Mouse (Mus musculus) hindbrain, embryonic 15.5 days (tissue): ENCODE results near the gene Cacng8. TPM values are rescaled to one million over a fixed set of nuclear protein-coding genes. Genes with fewer than 3 reads are reported as not detected.

Experiments
- ATAC-seq: fragments of 200-750 bp; cut with Nextera tagmentation; 2 replicates; pipeline ENCODE4 v1.8.0; 2017; ENCODE audit warnings: low read depth, moderate number of reproducible peaks, moderate TSS enrichment; ENCODE audit not compliant: low FRiP score
- H3K27ac ChIP-seq: fragments of 300-500 bp; sonication (generic); replicated peaks from 2 replicates; pipeline ENCODE4 v1.5.1; 2015; ENCODE audit warnings: mild to moderate bottlenecking, inconsistent platforms
- H3K27me3 ChIP-seq: fragments of 300-500 bp; sonication (generic); 2 replicates; pipeline ENCODE4 v1.6.1; 2015; ENCODE audit warnings: control low read depth, inconsistent platforms
- H3K36me3 ChIP-seq: fragments of 300-500 bp; sonication (generic); 2 replicates; pipeline ENCODE4 v1.6.1; 2015; ENCODE audit warnings: control low read depth, inconsistent platforms
- H3K4me1 ChIP-seq: fragments of 300-500 bp; sonication (generic); replicated peaks from 2 replicates; pipeline ENCODE4 v1.6.1; 2015; ENCODE audit warnings: control low read depth, inconsistent platforms
- H3K4me2 ChIP-seq: fragments of 300-500 bp; sonication (generic); 2 replicates; pipeline ENCODE4 v1.6.1; 2015; ENCODE audit warnings: moderate library complexity, mild to moderate bottlenecking, inconsistent platforms
- H3K4me3 ChIP-seq: fragments of 300-500 bp; sonication (generic); 2 replicates; pipeline ENCODE4 v1.5.1; 2015; ENCODE audit warnings: mild to moderate bottlenecking, inconsistent platforms
- H3K9ac ChIP-seq: fragments of 300-500 bp; sonication (generic); 2 replicates; pipeline ENCODE4 v1.6.1; 2015; ENCODE audit warnings: inconsistent platforms
- H3K9me3 ChIP-seq: fragments of 300-500 bp; sonication (generic); 2 replicates; pipeline ENCODE4 v1.6.1; 2016; ENCODE audit warnings: control low read depth, inconsistent platforms
- WGBS: fragments of 180-500 bp; shearing (Covaris S2); methylation state at CpG from one replicate; pipeline ENCODE4 v1.1.7; 2015; 5-methylcytosine and 5-hydroxymethylcytosine counted together
- polyA plus RNA-seq: library from polyadenylated mRNA; unstranded; fragments of >200 nt; fragmentation: Nextera tagmentation; extraction: Ambion mirVana; gene quantifications from 2 replicates; pipeline ENCODE4 v1.2.1, GENCODE M21; 2015

The Cacng8 gene
- polyA plus RNA-seq, 1 experiment from 2014 or later = 14.6 TPM

DNA sequence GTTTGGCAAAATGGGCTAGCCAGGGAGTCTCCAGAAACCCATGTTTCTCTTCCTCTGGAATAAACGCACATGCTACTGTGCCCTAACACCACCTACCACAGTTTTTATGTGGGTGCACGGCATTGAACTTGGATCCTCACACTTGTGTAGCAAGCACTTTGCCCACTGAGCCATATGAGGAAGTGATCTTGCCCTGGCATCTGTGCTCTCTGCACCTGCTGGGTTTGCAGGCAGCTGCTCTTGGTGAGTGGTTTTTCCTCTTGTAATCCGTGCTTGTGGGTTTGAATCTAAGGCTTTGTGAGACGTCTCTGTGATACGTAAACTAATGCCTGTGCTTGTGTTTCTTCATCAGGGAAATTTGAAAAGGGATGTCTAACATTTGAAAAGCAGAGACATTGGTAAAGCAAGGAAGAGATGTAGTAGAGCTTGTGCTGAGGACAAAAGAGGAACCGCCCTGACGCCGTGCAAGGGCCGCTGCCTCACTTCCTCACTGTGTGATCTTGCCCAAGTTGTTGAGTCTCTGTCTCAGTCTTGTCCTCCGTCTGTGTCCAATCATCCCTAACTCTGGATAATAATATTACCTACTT, 52.1 kb downstream of the Cacng8 start:
- no peak overlapping the region for H3K27ac ChIP-seq
- ATAC-seq = no peak
- WGBS = 85% methylated on average over 10 of the region's 10 CpGs
- no peak overlapping the region for H3K4me2 ChIP-seq
- no peak overlapping the region for H3K4me3 ChIP-seq
- no peaks in the 10 kb centered on the region for H3K4me1 ChIP-seq
- no peaks in the 10 kb centered on the region for H3K9me3 ChIP-seq
- no peaks in the 10 kb centered on the region for H3K27me3 ChIP-seq
- H3K9ac ChIP-seq = no peak overlapping the region
- no peaks in the 10 kb centered on the region for H3K36me3 ChIP-seq

DNA sequence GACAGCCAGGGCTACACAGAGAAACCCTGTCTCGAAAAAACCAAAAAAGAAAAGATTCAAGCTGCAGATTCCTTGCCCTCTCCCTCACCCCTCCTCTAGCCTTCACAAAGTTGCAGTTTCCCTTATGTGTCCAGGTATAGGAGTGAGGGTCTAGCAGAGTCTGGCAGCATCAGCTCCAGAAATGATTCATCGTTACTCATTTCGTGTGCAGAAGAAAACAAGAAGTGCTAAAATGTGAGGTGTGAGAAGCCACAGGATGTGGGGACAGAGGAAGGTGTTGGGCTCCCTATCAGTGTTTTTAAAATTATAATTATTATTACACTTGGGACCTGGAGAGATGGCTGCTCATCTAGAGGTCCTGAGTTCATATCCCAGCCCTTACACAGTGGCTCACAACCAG, 54.2 kb downstream of the Cacng8 start:
- Histone ChIP-seq H3K27me3 (no peaks in the 10 kb centered on the region), H3K4me1 (no peaks in the 10 kb centered on the region), H3K4me3 (no peak overlapping the region), H3K9ac (no peak overlapping the region), H3K36me3 (no peaks in the 10 kb centered on the region), H3K9me3 (no peaks in the 10 kb centered on the region), H3K4me2 (no peak overlapping the region), H3K27ac (no peak overlapping the region)
- WGBS = 81% methylated on average over 3 of the region's 3 CpGs
- no peak for ATAC-seq

DNA sequence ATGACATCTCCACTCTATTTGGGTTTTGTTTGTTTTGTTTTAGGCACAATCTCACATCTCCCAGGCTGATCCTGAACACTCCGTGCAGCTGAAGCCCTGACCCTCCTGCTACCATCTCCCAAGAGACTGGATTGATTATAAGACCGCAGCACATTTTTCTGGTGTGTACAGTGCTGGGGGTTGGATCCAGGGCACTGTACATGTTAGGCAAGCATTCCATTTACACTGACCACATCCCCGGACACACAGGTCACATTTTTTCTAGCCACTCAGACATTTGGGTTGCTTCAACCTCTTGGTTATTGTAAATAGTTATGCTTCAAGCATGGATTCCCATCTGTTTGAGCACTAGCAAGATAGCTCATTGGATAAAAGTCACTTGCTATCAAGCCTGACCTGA, 56.1 kb downstream of the Cacng8 start:
- Histone ChIP-seq H3K9ac (no peak overlapping the region), H3K27ac (no peak overlapping the region), H3K27me3 (no peaks in the 10 kb centered on the region), H3K4me2 (no peak overlapping the region), H3K36me3 (no peaks in the 10 kb centered on the region), H3K4me3 (no peak overlapping the region), H3K9me3 (no peaks in the 10 kb centered on the region), H3K4me1 (no peaks in the 10 kb centered on the region)
- WGBS = 84% methylated on average over 3 of the region's 3 CpGs
- no peak for ATAC-seq

DNA sequence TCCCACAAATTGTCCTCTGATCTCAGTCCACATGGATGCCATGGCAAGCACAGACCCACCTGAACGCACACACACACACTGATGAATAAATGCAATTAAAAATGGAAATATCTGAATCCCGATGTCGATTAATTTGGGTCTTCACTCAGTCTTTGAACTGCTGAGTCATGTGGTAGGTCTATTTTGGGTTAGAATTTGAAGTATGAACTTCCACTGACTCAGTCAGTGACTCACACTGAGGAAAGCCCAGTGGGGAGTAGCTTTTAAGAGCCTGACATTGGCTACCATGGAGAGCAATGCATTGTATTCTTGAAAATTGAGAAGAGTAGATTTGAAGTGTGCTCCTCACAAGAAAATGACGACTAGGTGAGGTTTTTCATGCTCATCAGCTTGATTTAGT, 56.5 kb downstream of the Cacng8 start:
- 79% methylated on average over 4 of the region's 4 CpGs for WGBS
- no peak for ATAC-seq
- H3K27ac ChIP-seq = no peak overlapping the region

DNA sequence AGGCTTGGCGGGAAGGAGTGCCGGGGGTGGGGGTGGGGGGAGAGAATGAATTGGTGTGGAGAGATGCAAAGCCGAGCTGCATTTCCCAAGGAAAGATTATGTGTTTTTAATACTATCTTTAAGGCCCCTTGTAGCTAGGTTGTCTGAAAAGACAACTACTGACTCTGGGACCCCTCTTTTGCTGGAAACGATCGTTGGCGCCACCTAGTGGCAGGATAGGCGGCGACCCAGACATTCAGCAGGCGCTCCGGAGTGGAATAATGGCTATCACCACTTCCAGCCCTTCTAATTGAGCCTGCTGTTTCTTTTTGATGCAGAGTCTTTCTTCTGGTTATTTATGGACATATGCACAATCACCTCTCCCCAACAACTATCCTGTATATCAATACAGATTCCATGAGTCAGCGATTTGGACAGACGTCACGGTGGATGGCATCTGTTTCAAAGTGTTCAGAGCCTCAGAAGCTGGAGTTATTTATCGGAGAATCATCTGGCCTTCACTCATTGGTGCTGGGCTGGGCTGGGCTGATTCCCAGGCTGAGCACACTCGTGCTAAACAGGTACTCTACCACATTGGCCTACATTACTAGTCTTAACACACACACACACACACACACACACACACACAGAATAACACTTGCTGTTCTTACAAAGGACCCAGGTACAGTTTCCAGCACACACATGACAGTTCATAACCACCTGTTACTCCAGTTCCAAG, 58.4 kb downstream of the Cacng8 start:
- H3K9me3 ChIP-seq = no peaks in the 10 kb centered on the region
- 20% methylated on average over 15 of the region's 15 CpGs for WGBS
- ATAC-seq = peak; percentile 86; the same call in 1 of the 2 replicates

More for the DNA sequence above, 56.5 kb downstream of the Cacng8 start:
- Histone ChIP-seq H3K9me3 (no peaks in the 10 kb centered on the region), H3K4me2 (no peak overlapping the region), H3K27me3 (no peaks in the 10 kb centered on the region), H3K4me3 (no peak overlapping the region), H3K4me1 (no peaks in the 10 kb centered on the region), H3K36me3 (no peaks in the 10 kb centered on the region), H3K9ac (no peak overlapping the region)

DNA sequence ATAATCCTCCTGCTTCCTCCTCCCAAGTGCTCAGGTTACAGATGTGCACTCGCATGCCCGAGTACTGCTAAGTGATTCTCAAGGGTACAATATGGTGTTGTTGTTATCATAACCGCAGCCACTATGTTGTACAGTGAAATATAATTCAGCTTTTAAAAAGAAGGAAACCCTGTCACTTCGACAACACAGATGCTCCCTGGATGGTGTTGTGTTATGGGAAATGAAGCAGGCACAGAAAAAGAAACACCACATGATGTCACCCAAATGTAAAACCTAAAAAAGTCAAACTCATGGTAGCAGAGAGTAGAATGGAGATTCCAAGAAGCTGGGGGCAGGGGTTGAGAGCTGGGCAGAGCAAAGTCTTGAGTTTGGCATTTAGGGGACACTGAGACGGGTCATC, 60.2 kb downstream of the Cacng8 start:
- H3K4me2 ChIP-seq = no peak overlapping the region
- no peaks in the 10 kb centered on the region for H3K9me3 ChIP-seq
- H3K27me3 ChIP-seq = no peaks in the 10 kb centered on the region
- no peaks in the 10 kb centered on the region for H3K4me1 ChIP-seq
- no peaks in the 10 kb centered on the region for H3K36me3 ChIP-seq
- 80% methylated on average over 5 of the region's 5 CpGs for WGBS
- no peak overlapping the region for H3K9ac ChIP-seq
- no peak overlapping the region for H3K4me3 ChIP-seq
- no peak overlapping the region for H3K27ac ChIP-seq
- ATAC-seq = no peak

More for the DNA sequence above, 58.4 kb downstream of the Cacng8 start:
- Histone ChIP-seq H3K9ac (no peak overlapping the region), H3K4me3 (no peak overlapping the region), H3K4me2 (no peak overlapping the region), H3K4me1 (no peaks in the 10 kb centered on the region), H3K36me3 (no peaks in the 10 kb centered on the region), H3K27ac (no peak overlapping the region), H3K27me3 (no peaks in the 10 kb centered on the region)

DNA sequence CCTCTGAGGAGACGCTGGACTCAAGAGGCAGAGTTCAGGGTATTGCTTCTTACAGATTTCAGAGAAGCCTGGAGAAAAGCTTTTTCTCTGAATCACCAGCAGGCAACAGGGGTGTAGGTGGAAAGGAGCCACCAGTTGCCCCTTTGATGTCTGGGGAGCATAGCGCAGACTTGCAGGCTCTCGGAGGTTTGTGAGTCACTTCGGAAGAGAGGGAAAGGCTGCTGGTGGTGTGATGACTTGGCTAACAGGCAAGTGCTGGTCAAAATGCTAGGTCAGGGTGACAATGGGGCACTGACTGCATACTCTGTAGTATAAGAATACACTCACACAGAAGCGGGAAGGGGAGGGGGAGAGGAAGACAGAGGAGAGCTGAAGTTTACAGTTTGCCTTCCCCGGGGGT, 60.7 kb downstream of the Cacng8 start:
- Histone ChIP-seq H3K36me3 (no peaks in the 10 kb centered on the region), H3K4me3 (no peak overlapping the region), H3K4me2 (no peak overlapping the region), H3K4me1 (no peaks in the 10 kb centered on the region), H3K27ac (no peak overlapping the region), H3K9me3 (no peaks in the 10 kb centered on the region), H3K9ac (no peak overlapping the region), H3K27me3 (no peaks in the 10 kb centered on the region)
- 56% methylated on average over 6 of the region's 6 CpGs for WGBS
- ATAC-seq = no peak

DNA sequence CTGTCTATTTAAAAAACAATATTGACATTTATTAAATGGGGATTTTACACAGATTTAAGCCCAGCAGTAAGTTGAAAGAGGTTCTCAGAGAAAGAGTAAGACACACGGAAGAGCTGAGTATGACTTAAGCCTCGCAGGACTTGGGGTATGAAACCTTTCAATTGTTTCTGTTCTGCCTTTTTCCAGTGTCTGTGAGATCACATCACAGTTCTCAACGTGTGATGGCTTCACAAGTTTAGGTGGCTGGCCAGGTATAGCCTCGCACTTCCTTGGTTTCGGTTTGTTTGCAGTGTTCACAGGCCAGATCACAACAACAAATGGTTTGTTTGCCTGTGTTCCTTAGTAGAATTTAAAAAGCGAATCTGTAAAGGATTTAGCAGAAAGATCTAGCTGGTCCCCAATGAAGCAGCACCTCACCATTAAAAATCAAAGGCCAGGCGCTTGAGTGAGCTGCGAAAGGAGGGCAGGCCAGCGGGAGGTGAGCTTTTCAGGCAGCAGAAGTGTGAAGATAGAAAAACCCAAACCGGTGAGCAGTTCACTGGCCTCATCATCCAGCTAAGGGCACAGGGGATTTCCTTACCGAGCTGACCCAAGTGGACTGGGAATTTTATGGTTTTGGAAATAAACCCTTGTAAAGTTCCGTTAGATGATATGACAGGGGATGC, 62.5 kb downstream of the Cacng8 start:
- 65% methylated on average over 12 of the region's 12 CpGs for WGBS
- no peak overlapping the region for H3K9ac ChIP-seq
- no peaks in the 10 kb centered on the region for H3K4me1 ChIP-seq
- no peak overlapping the region for H3K4me3 ChIP-seq
- H3K27ac ChIP-seq = no peak overlapping the region
- H3K9me3 ChIP-seq = no peaks in the 10 kb centered on the region
- no peak for ATAC-seq
- no peak overlapping the region for H3K4me2 ChIP-seq
- no peaks in the 10 kb centered on the region for H3K36me3 ChIP-seq
- no peaks in the 10 kb centered on the region for H3K27me3 ChIP-seq

DNA sequence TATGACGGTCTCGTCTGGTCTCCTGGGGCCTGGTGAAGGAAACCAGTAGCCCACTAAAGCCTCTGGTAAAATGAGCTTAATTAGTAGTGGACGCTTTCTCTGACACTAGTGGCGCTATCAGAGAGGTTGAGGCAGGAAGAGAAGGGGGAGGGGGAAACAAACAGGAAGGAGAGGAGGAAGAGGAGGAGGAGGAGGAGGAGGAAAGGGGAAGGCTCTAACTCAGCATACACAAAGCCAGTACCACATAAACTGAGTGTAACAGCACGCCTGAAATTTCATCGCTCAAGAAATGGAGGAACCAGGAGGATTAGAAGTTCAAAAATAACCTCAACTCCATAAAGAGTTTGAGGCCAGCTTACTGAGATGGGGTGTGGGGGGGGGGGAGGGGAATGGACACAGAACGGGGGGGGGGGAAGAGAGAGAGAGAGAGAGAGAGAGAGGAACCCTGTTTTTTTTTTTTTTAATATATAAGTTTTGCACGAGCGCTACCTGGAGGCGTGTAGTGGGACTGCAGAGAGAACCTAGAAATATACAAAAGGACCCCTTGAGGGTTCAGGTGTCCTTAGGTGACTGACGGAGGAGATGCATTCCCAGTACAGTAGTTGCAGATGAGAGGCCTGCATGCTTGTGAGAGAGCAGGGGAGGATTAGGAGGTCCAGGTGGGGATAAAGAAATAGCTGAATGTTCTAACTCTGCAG, 63.2 kb downstream of the Cacng8 start:
- ATAC-seq = no peak
- 60% methylated on average over 11 of the region's 11 CpGs for WGBS

DNA sequence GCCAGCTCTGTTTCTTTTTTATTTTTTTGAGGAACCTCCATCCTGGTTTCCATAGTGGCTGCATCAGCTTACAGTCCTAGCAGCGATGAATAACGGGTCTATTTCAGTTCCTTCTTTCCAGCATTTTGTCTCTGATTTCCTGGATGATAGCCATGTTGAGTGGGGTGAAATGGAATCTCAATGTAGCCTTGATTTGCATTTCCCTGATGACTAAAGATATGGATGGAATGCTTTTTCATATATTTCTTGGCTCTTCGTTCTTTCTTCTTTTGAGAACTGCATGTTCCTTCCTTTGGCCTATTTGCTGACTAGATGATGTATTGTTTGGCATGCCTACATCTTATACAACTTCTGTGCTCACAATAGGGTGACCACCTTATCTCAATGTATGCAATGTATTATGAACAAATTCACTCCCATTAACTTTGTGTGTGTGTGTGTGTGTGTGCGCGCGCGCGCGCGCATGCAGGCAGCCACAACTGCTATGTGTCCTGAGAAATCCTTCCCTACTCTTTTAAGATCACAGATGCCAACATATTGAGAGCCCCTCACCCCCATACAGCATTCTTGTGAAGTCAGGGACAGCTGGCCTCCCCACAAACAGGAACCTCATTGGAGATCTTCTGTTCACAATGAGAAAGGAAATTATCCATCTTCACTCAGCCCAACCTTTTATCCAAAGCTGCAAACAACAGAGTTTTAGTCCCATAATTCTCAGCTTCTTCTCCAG, 66.8 kb downstream of the Cacng8 start:
- WGBS = 93% methylated on average over 10 of the region's 10 CpGs
- no peaks in the 10 kb centered on the region for H3K36me3 ChIP-seq
- no peaks in the 10 kb centered on the region for H3K27me3 ChIP-seq
- no peaks in the 10 kb centered on the region for H3K9me3 ChIP-seq
- H3K4me1 ChIP-seq = no peaks in the 10 kb centered on the region
- no peak overlapping the region for H3K9ac ChIP-seq
- no peak for ATAC-seq
- no peak overlapping the region for H3K4me3 ChIP-seq
- no peak overlapping the region for H3K27ac ChIP-seq
- no peak overlapping the region for H3K4me2 ChIP-seq

More for the DNA sequence above, 63.2 kb downstream of the Cacng8 start:
- no peaks in the 10 kb centered on the region for H3K36me3 ChIP-seq
- no peak overlapping the region for H3K27ac ChIP-seq
- H3K9me3 ChIP-seq = no peaks in the 10 kb centered on the region
- H3K4me2 ChIP-seq = no peak overlapping the region
- H3K27me3 ChIP-seq = no peaks in the 10 kb centered on the region
- no peaks in the 10 kb centered on the region for H3K4me1 ChIP-seq
- H3K4me3 ChIP-seq = no peak overlapping the region
- no peak overlapping the region for H3K9ac ChIP-seq

DNA sequence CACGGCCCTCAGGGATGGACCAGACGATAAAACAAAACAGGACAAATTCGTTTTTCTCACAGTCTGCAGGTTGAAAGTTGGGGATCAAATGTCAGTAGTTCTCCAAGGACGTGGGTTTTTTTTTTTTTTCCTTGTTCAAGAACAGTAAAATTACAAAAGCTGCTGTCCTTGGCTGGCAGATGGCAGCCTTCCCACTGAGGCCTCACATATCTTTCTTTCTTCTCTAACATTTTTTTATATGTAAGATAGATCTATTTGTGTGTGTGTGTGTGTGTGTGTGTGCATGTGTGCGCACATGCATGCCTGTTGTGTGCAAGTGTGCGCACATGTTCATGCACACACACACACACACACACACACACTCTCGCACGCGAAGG, 67.3 kb downstream of the Cacng8 start:
- H3K9me3 ChIP-seq = no peaks in the 10 kb centered on the region
- H3K4me2 ChIP-seq = no peak overlapping the region
- no peak for ATAC-seq
- no peaks in the 10 kb centered on the region for H3K4me1 ChIP-seq
- H3K36me3 ChIP-seq = no peaks in the 10 kb centered on the region
- no peaks in the 10 kb centered on the region for H3K27me3 ChIP-seq
- 82% methylated on average over 9 of the region's 9 CpGs for WGBS
- H3K4me3 ChIP-seq = no peak overlapping the region
- no peak overlapping the region for H3K27ac ChIP-seq
- H3K9ac ChIP-seq = no peak overlapping the region
